Mouse (Mus musculus) kidney, adult 2 months (tissue): ENCODE measurements around the gene Wdr72.

Experiments
- CTCF ChIP-seq: fragments of 200-500 bp; conservative IDR thresholded peaks from 2 replicates; pipeline ENCODE4 v1.5.1; 2011; ENCODE audit warnings: low read depth, mild to moderate bottlenecking, control low read depth, low read length, moderate library complexity, mixed read lengths; ENCODE audit not compliant: insufficient read depth, insufficient read length
- POLR2A ChIP-seq: fragments of 200-500 bp; IDR thresholded peaks from one replicate; pipeline ENCODE4 v1.6.1; 2011; ENCODE audit warnings: low read depth, low read length, control low read depth

DNA sequence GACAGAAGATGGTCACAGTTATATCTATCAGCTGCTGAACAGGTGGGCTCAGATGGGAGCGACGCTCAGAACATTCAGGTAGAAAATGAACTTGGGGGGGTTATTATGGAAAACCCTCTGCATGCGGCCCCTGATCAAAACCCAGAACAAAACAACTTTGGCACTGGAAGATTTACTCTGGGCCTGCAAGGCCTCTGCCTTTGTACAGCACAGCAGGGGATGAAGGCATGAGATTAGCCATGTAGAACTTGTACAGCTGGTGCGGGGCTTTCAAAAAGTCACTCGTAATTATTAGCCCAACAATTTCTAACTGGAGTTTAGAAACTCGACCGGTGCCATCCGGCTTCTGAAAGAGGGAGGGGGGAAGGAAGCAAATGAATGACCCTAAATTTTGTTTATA is 38.1 kb downstream of the Wdr72 start:
- TF ChIP-seq CTCF (no peak), POLR2A (no peak)
